Mouse (Mus musculus) inflammation-experienced regulatory T-cells, adult 16 weeks (primary cell): ENCODE data around the gene Nfkb2. TPM values are rescaled to one million over a fixed set of nuclear protein-coding genes. Genes with fewer than 3 reads are reported as not detected.

Source experiments
- polyA plus RNA-seq: library from polyadenylated mRNA; unstranded; fragments of 100-300 nt; shearing (Covaris generic); gene quantifications from one replicate; pipeline ENCODE4 v1.2.1, GENCODE M21; 2017

Nfkb2 gene
- polyA plus RNA-seq: 91.2 TPM

DNA sequence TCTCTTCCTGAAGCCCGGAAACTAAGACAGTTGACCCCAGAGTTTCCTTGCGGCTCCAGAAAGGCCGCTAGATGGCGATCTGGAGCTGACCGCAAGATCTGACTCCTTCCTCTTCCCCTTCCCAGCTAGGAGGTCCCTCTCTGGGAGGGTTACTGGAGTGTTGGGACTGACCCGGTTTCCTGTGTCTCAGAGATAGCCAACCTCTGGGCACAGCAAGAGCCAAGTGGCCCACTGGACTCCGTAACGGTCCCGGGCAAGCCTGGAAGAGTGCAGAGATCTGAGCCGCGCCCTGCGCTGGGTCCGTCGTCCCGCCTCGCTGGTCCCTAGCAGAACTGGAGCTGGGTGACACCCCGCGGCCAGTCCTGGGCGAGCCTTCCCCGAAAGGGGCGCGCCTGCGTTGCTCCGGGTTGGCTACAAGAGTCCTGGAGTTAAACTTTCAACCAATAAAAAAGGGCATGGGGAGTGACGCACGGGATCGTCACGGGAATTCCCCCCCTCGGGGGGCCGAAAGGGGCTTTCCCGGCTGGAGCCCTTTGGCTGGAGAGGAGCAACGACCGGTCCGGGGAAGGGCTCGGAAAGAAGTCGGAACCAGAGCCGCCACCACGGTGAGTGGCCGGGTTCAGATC lies at the start of gene Nfkb2:
TSS of gene Nfkb2 (plus strand) at position 105 of the 626 bp plus-strand sequence.

DNA sequence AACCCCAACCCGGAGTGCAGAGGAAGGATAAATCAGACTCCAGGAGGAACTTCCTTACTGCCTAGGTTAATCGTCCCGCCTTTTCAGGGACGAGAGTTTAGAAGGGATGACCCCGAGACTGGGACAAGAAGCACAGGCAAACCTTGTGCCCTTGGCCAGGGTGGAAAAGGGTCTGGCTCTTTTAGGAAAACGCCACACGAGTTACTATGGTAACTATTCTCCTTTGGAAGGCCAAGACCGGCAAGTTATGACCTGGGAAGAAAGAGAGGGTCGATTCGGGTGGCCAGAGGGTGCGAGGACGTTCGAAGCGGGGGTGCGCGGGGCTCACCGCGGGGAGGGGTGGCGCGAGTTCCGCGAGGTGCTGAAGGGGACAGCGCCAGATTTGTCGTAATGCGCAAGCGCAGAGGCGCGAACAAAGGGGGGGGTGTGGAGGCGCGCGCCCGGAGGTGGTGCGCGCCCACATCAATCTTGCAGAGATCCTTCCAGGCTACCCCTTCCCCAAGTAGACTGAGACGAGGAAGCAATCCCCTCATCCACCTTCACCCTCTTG lies 22.7 kb downstream of the Nfkb2 start, which contains the start of gene Psd:
TSS of gene Psd (minus strand) at position 401 of the 550 bp plus-strand sequence.

GRCm38 (mm10) chr19:46328081-46329030 lies 24.2 kb downstream of the Nfkb2 start, which contains the start of gene Fbxl15:
Fbxl15 (plus strand) TSS chr19:46328184.

DNA sequence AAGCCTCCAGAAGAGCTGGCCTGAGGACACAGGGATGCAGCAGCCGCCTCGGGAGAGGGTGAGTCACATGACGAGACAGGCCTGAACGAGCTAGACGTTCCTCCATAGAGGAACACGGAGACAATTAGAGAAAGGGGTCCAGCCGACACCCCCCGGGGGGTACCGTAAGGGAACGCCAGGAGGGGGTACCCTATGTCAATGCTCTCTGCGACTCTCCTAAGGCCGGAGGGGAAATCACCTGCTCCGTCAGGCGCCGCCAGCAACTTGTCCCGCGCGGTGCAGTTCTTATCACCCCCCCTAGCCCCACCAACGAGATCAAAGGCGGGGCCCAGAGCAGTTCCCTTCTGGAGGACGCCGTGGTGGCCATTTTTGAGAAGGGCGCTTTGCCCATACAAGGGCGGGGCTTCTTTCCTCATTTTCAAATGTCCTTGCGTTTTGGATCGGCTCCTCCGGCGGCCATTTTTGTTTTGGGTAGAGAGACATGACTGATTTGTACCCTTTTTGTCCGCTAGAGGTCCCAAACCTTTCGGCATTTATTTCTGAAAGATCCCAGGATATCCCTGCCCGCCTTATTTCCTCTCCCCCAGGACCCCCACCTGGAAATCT lies 34.3 kb downstream of the Nfkb2 start, which contains the start of gene Cuedc2:
TSS of gene Cuedc2 (minus strand) at position 372 of the 606 bp plus-strand sequence.

DNA sequence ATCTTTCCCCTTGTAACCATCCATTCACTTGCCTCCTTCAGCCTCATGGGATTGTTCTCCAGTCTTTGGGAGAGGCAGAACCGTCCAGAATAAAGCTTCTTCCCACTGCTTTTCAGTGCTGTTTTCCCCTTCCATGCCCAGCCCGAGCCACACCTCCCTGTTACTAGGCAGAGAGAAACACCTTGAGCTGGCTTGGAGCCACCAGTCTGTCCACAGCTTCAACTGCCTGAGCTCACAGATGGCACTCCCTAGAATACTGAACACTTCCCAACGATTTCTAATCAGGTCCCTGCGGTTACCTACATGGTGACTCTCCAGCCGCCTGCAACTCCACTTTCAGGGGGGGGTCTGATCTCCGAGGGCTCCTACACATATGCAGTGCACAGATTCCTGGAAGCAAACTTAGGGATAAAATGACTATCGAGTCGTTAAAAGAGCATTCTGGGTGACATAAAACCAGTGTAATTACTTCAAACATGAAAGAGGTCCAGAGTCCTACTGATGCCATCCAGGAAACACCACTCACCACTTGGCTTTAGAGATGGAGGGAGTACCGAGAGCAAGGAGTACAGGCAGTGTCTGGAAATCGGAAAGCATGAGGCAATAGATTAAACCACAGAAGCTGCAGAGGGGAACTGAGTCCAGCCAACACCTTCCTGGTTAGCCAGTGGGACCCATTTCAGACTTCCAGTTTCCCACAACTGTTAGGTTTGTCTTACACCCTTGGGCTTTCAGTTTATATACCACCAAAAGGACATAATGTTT lies 46.2 kb downstream of the Nfkb2 start, which contains the start of gene 2310034G01Rik:
TSS of gene 2310034G01Rik (minus strand) at position 135 of the 765 bp plus-strand sequence.

Other genes starting within 250 kb of the Nfkb2 start
- gene Nolc1, start 228.5 kb upstream of the Nfkb2 start, polyA plus RNA-seq: 96.7 TPM
- not detected for gene Elovl3, start 172.4 kb upstream of the Nfkb2 start, polyA plus RNA-seq
- not detected for gene Pitx3, start 156.0 kb upstream of the Nfkb2 start, polyA plus RNA-seq
- 91.4 TPM for gene Gbf1, start 151.8 kb upstream of the Nfkb2 start, polyA plus RNA-seq
- 6.8 TPM for gene Psd, start 22.8 kb downstream of the Nfkb2 start, polyA plus RNA-seq
- gene Fbxl15, start 23.9 kb downstream of the Nfkb2 start, polyA plus RNA-seq: 7.8 TPM
- 58.1 TPM for gene Cuedc2, start 34.4 kb downstream of the Nfkb2 start, polyA plus RNA-seq
- 11.3 TPM for gene Mfsd13a, start 36.8 kb downstream of the Nfkb2 start, polyA plus RNA-seq
- 0.21 TPM for gene 2310034G01Rik, start 46.0 kb downstream of the Nfkb2 start, polyA plus RNA-seq
- 108 TPM for gene Actr1a, start 91.4 kb downstream of the Nfkb2 start, polyA plus RNA-seq
- 45.4 TPM for gene Sufu, start 92.6 kb downstream of the Nfkb2 start, polyA plus RNA-seq
- gene Trim8, start 197.4 kb downstream of the Nfkb2 start, polyA plus RNA-seq: 37.0 TPM